Mouse (Mus musculus): ENCODE data around the gene Plekhg6.
A peak's percentile ranks its signal among the peaks of the same experiment; 100 is the strongest.

Gene Plekhg6

GRCm38 (mm10) chr6:125385066-125385974, 4.7 kb upstream of the Plekhg6 start:
- peak; percentile 65 for ATAC-seq (ENCODE audit: low TSS enrichment)

DNA sequence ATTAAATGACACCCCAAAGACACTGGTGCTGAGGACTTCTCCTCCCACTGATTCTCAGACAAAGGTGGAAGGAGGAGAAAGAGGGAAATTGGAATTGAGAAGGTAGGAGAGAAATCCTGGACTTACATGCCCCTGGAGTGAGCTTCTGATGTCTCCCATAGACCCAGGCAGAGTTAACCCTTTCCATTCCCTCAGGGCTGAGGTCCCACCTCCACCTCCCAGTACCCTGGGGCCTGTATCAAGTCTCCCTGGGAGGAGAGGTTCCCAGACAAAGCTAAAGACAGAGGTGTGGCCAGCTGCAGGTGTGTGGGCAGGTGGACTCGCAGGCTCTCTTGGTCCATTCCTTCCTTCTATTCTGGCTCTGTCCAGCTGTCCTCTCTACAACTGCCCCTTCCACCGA, 1.4 kb upstream of the Plekhg6 start:
- ATAC-seq (ENCODE audit: low TSS enrichment) = no peak

DNA sequence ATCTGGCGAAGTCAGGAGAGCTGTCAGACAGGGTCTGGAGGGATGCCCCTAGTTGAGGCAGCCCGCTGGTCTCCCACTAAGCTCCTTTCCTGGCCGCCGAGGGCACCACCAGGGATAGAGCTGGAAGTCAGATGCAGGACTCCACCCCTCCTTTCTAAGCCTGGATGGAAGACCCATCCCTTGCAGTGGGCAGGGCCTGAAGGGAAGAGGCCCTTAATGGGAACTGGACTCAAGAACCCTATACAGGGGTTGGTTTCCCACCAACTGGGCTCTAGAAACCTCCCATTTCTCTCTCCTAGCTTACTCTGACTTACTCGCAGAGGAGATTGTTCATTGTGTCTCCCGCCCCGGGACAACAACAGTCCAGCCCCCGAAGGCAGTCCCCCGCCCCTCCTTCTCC, 812 bp downstream of the Plekhg6 start:
- no peak for ATAC-seq (ENCODE audit: low TSS enrichment)

- no peak for ATAC-seq (ENCODE audit: low TSS enrichment)
Measured at GRCm38 (mm10) chr6:125378621-125379020, 2.0 kb downstream of the Plekhg6 start.

DNA sequence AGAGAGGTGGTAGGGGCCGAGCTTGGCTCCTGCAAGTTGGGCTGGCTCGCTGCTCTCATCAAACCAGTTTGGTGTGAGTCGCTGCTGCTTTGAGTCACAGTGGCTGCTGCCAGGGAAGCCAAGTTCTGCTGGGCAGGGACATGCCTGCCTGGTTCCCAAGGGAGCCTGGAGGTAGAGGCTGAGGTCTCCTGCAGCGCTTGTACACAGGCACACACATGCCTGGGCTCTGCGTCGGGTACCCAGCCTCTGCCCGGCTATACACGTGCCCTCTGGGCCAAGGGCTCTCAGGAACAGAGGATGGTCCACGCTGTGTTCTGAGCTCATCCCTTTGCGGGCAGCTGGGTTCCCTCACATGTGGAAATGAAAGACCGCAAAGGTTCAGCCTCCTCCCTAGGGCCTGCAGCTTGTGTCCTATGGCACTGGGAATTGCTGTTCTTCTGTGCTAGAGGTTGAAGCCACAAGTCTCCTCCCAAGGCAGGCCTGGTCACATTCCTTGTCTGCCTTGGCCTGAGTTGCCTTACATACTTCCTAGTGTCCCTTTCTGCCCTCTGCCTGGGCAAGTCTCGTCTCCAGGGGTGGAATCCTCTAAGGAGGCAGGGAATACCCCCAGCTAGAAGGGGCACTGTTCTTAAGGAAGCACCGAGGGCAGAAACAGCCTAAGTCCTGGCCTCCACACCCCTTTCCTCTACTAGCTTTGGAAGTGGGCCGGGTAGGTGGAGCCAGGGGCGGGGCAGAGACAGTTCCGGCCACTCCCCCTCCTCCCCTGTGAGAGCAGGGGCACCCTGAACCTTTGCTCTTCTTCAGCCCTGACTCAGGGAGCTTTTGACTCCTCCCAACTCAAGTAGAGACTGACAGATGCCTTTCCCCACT, 2.8 kb downstream of the Plekhg6 start:
- no peak for ATAC-seq (ENCODE audit: low TSS enrichment)

- no peak for ATAC-seq (ENCODE audit: low TSS enrichment)
Measured at GRCm38 (mm10) chr6:125377042-125377441, 3.6 kb downstream of the Plekhg6 start.

DNA sequence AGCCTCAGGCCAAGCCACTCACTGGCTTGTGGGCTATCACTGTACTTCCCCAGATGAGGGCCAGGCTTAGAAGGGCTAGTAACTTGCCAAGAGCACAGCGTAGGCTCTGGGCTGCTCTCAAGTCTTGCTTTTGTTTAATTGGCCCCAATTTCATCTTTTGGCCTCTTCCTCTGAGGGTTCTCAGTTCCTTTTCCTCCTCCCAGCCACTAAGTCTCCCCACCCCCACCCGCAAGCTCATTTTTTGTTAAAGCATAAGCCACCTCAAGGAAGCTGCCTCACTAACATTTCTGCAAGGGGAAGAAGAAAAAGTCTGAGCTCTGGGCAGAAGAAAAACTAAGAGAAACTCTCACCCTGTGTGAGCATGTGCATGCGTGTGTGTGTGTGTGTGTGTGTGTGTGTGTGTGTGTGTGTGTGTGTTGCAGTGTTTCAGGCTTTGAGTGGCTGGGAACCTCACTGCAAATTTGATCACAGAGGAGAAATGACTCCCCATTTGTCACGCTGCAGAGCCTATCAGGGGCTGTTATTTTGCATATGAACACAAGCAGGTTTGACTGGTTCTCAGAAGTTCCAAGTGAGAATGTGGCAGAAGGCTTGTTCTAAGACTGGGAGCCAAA, 12.7 kb downstream of the Plekhg6 start:
- ATAC-seq (ENCODE audit: low TSS enrichment) = no peak

GRCm38 (mm10) chr6:125366133-125366532, 14.5 kb downstream of the Plekhg6 start:
- ATAC-seq (ENCODE audit: low TSS enrichment) = no peak

- ATAC-seq (ENCODE audit: low TSS enrichment) = no peak
Measured at GRCm38 (mm10) chr6:125365522-125365921, 15.1 kb downstream of the Plekhg6 start.

DNA sequence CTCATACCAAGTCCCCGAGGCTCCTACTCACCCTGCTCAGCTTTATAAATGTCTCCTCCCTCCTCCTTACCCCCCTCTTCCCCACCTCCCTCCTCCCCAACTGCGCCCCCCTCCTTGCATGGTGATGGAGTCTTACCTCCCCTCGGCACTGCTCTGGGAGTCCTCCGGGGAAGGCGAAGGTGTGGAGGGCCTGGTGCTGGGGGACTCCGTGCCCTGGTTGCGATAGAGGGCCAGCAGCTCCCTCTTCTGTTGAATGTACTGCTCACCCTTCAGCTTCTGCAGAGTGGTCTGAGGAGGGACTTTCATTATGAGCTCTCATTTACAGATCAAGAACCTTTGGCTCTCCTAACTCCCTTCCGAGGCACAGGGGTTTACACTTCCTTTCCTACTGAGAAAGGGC, 16.1 kb downstream of the Plekhg6 start:
- ATAC-seq (ENCODE audit: low TSS enrichment) = no peak

- ATAC-seq (ENCODE audit: low TSS enrichment) = no peak
Measured at GRCm38 (mm10) chr6:125363451-125364242, 16.9 kb downstream of the Plekhg6 start.

- no peak for ATAC-seq (ENCODE audit: low TSS enrichment)
Measured at GRCm38 (mm10) chr6:125363021-125363420, 17.6 kb downstream of the Plekhg6 start.

DNA sequence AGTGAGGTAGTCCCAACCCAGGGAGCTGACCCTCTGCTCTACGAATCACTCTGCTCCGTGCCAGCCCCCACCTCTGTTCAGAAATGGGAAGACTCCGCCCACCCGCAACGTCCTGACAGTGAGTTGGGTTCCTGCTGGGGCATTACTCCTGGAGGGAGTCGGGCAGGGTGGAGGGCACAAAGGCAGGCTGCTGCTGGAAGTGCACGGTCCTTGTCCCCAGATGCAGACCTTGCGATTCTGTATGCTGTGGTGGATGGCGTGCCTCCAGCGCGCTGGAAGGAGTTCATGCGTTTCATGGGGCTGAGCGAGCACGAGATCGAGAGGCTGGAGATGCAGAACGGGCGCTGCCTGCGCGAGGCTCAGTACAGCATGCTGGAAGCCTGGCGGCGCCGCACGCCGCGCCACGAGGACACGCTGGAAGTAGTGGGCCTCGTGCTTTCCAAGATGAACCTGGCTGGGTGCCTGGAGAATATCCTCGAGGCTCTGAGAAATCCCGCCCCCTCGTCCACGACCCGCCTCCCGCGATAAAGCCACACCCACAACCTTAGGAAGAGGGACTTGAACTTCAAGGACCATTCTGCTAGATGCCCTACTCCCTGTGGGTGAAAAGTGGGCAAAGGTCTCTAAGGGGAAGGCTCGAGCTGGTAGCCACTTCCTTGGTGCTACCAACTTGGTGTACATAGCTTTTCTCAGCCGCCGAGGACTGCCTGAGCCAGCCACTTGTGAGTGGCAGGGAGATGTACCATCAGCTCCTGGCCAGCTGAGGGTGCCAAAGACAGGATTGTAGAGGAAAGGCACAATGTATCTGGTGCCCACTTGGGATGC, 18.9 kb downstream of the Plekhg6 start:
- ATAC-seq (ENCODE audit: low TSS enrichment) = peak; percentile 93

GRCm38 (mm10) chr6:125360846-125361245, 19.7 kb downstream of the Plekhg6 start:
- ATAC-seq (ENCODE audit: low TSS enrichment) = no peak

DNA sequence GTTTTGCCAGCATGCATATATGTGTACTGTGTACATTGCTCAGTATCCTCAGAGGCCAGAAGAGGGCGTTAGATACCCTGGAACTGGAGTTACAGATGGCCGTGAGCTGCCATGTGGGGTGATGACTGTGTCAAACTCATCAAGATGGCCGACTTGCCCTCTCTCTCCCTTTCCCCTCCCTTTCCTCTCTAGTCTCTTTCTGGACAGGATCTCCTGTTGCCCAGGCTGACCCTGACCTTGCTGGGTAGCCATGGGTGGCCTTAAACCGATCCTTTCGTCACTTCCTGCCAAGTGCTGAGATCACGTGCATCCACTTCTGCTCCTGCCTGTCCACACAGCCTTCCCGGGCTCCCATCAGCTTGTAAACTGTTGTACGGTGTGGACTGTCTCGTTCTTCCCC, 20.6 kb downstream of the Plekhg6 start:
- ATAC-seq (ENCODE audit: low TSS enrichment) = no peak

DNA sequence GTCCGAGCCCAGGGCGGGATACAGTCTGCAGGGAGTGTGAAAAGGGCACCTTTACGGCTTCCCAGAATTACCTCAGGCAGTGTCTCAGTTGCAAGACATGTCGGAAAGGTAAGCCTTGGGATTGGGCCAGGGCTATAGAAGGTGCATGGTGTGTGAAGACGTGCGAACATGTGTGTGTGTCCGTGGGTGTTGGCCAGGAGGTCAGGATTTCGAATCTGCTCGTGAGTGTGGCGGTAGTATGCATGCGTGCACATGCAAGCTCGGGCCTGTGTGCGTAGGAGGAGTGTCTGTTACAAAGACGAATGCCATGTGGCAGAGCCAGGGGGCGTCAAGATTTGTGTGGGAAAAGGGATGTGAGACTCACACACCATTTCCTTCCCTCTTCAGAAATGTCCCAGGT, 23.3 kb downstream of the Plekhg6 start:
- no peak for ATAC-seq (ENCODE audit: low TSS enrichment)

DNA sequence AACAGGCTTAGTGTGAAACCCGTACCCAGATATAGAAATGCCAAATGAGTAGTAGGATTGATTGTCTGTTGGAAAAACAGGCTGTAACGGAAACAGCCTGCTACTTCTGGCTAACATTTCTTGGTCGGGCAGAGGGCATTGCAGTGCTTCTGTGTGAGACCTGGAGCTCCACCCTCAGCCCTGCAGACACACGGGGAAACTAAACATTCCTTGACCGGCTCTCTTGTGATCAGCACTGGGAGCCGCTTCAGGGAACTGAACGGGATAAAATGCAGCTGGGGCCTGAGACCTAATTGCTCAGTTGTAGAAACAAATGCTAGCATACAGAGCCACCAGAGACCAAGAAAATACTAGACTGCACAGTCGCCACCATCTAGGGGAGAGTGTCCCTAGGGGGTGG, 24.3 kb downstream of the Plekhg6 start:
- no peak for ATAC-seq (ENCODE audit: low TSS enrichment)

- ATAC-seq (ENCODE audit: low TSS enrichment) = 0 out of 2 replicates have a peak, but pooled peaks have one; percentile 2
Measured at GRCm38 (mm10) chr6:125355197-125355741, 25.3 kb downstream of the Plekhg6 start.

- peak; percentile 79 for ATAC-seq (ENCODE audit: low TSS enrichment)
Measured at GRCm38 (mm10) chr6:125354352-125355151, 26.0 kb downstream of the Plekhg6 start.

Data from frontal cortex, adult (tissue).